Mouse (Mus musculus): Measurements from ENCODE around the gene Ccdc177. TPM values are rescaled to one million over a fixed set of nuclear protein-coding genes. Genes with fewer than 3 reads are reported as not detected.

Gene Ccdc177
- 6.2 and 7.8 TPM in 2 replicates for polyA plus RNA-seq (2016; fragmentation: Nextera tagmentation; extraction: Ambion mirVana)

GRCm38 (mm10) chr12:80760396-80760801 is at the start of gene Ccdc177:
Gene Ccdc177 (minus strand): TSS chr12:80760687.
- Histone ChIP-seq H3K9me3 (peaks cover 37% of the 10 kb centered on the region), H3K4me1 (peaks cover 24% of the 10 kb centered on the region), H3K27ac (peak within 1 kb of the TSS; percentile 99), H3K27me3 (peaks cover 16% of the 10 kb centered on the region), H3K4me3 (replicated peaks) (peak within 1 kb of the TSS; percentile 66), H3K36me3 (replicated peaks) (peaks cover 39% of the 10 kb centered on the region), H3K4me2 (peak within 1 kb of the TSS; percentile 69), H3K9ac (peak within 1 kb of the TSS; percentile 91)
- ATAC-seq (ENCODE audit: low FRiP score): peak; percentile 66
- WGBS: under 1% methylated on average over 24 of the region's 24 CpGs

DNA sequence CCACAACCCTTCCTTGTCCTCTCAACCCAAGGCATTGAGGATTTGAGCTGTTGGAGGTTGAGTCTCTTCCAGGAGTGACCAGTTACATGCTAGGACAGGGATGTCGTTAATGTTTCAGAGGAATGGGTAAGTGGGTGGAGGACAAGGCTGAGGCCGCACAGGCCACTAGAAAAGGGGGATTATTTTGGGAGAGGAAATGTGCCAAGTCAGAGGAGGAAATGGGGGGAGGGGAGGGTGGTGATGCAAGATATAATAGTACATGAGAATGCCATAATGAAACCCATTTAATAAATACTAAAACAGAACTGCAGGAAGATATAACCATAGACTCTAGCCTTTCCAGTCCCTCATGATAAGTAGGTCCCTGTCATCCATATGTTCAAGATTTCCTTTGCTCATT is 49.5 kb upstream of the Ccdc177 start:
- H3K4me2 ChIP-seq: no peak overlapping the region
- no peak overlapping the region for H3K9ac ChIP-seq
- no peaks in the 10 kb centered on the region for H3K9me3 ChIP-seq
- H3K4me3 ChIP-seq (replicated peaks): no peak overlapping the region
- no peak overlapping the region for H3K27ac ChIP-seq
- no peaks in the 10 kb centered on the region for H3K27me3 ChIP-seq
- peaks cover 23% of the 10 kb centered on the region for H3K4me1 ChIP-seq
- 76% methylated on average over 2 of the region's 2 CpGs for WGBS
- ATAC-seq (ENCODE audit: low FRiP score): no peak
- no peaks in the 10 kb centered on the region for H3K36me3 ChIP-seq (replicated peaks)

GRCm38 (mm10) chr12:80807451-80808085 is 47.1 kb upstream of the Ccdc177 start:
- Histone ChIP-seq H3K36me3 (replicated peaks) (no peaks in the 10 kb centered on the region), H3K9ac (no peak overlapping the region), H3K27ac (no peak overlapping the region), H3K9me3 (no peaks in the 10 kb centered on the region), H3K4me2 (no peak overlapping the region), H3K4me3 (replicated peaks) (no peak overlapping the region), H3K4me1 (peaks cover 29% of the 10 kb centered on the region), H3K27me3 (no peaks in the 10 kb centered on the region)
- no peak for ATAC-seq (ENCODE audit: low FRiP score)
- 36% methylated on average over 2 of the region's 2 CpGs for WGBS

- Histone ChIP-seq H3K36me3 (replicated peaks) (no peaks in the 10 kb centered on the region), H3K4me2 (no peak overlapping the region), H3K9me3 (no peaks in the 10 kb centered on the region), H3K9ac (no peak overlapping the region), H3K4me3 (replicated peaks) (no peak overlapping the region), H3K27ac (no peak overlapping the region), H3K27me3 (no peaks in the 10 kb centered on the region), H3K4me1 (peaks cover 19% of the 10 kb centered on the region)
- no peak for ATAC-seq (ENCODE audit: low FRiP score)
- WGBS: 95% methylated on average over 6 of the region's 6 CpGs
Measured at GRCm38 (mm10) chr12:80804861-80805428, 44.5 kb upstream of the Ccdc177 start.

DNA sequence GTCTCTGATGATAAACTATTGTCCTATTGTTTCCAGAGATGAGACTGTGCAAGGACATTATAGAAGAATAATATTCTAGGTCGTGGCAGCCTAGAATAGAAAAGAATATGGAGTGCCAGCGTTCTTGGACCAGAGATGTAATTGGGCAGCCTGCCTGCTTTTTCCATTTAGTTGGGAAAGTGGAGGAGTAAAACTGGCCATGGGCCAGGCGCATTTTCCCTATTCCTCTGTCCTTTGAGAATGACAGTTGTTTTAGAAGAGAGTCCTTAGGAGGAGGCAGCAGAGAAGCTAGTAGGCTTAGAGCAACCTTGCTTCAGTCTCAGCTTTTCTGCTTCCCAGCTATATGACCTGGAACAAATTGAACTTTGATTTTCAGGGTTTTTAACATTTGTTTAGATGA is 43.4 kb upstream of the Ccdc177 start:
- no peaks in the 10 kb centered on the region for H3K36me3 ChIP-seq (replicated peaks)
- no peak overlapping the region for H3K9ac ChIP-seq
- H3K4me3 ChIP-seq (replicated peaks): no peak overlapping the region
- H3K4me1 ChIP-seq: peaks cover 19% of the 10 kb centered on the region
- WGBS: 66% methylated on average over 3 of the region's 3 CpGs
- H3K4me2 ChIP-seq: no peak overlapping the region
- H3K27me3 ChIP-seq: no peaks in the 10 kb centered on the region
- H3K27ac ChIP-seq: no peak overlapping the region
- H3K9me3 ChIP-seq: no peaks in the 10 kb centered on the region
- no peak for ATAC-seq (ENCODE audit: low FRiP score)

- Histone ChIP-seq H3K27me3 (no peaks in the 10 kb centered on the region), H3K4me1 (peaks cover 14% of the 10 kb centered on the region), H3K4me3 (replicated peaks) (no peak overlapping the region), H3K9me3 (no peaks in the 10 kb centered on the region), H3K4me2 (no peak overlapping the region), H3K9ac (no peak overlapping the region), H3K36me3 (replicated peaks) (no peaks in the 10 kb centered on the region), H3K27ac (no peak overlapping the region)
- WGBS: 100% methylated on average over 1 of the region's 1 CpGs
- no peak for ATAC-seq (ENCODE audit: low FRiP score)
Measured at GRCm38 (mm10) chr12:80801443-80801842, 41.0 kb upstream of the Ccdc177 start.

- H3K4me3 ChIP-seq (replicated peaks): no peak overlapping the region
- H3K4me2 ChIP-seq: no peak overlapping the region
- H3K4me1 ChIP-seq: peaks cover 17% of the 10 kb centered on the region
- no peak overlapping the region for H3K27ac ChIP-seq
- H3K27me3 ChIP-seq: no peaks in the 10 kb centered on the region
- H3K9ac ChIP-seq: no peak overlapping the region
- no peaks in the 10 kb centered on the region for H3K9me3 ChIP-seq
- ATAC-seq (ENCODE audit: low FRiP score): no peak
- WGBS: 96% methylated on average over 3 of the region's 3 CpGs
- H3K36me3 ChIP-seq (replicated peaks): no peaks in the 10 kb centered on the region
Measured at GRCm38 (mm10) chr12:80800156-80800555, 39.7 kb upstream of the Ccdc177 start.

DNA sequence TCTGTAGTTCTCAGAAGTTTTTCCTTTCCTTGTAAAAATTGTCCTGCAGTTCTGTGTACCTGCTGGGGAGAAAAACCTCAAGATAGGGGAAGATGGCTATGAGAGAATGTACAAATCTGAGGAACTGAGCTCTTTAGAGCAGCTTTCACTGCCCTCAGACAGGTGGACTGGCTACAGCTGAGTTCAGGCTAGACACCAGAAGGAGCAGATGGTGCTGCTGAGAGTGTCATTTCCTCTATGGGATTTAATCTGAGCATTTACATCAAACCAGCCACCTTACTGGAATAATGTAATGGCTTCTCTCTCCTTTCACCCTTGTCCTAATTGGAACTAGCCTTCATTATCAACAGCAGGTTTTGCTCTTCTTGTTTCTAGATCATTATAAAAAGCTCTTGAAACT is 37.8 kb upstream of the Ccdc177 start:
- no peak for ATAC-seq (ENCODE audit: low FRiP score)
- Histone ChIP-seq H3K36me3 (replicated peaks) (no peaks in the 10 kb centered on the region), H3K4me2 (no peak overlapping the region), H3K27ac (0 out of 2 replicates have a peak overlapping the region, but pooled peaks have one; percentile 9), H3K4me3 (replicated peaks) (no peak overlapping the region), H3K27me3 (no peaks in the 10 kb centered on the region), H3K4me1 (peaks cover 12% of the 10 kb centered on the region; the same call in 1 of the 2 replicates), H3K9me3 (no peaks in the 10 kb centered on the region), H3K9ac (no peak overlapping the region)

GRCm38 (mm10) chr12:80794935-80795785 is 34.7 kb upstream of the Ccdc177 start:
- Histone ChIP-seq H3K27ac (no peak overlapping the region), H3K4me2 (no peak overlapping the region), H3K9ac (no peak overlapping the region), H3K9me3 (no peaks in the 10 kb centered on the region), H3K27me3 (no peaks in the 10 kb centered on the region), H3K4me3 (replicated peaks) (no peak overlapping the region), H3K36me3 (replicated peaks) (no peaks in the 10 kb centered on the region), H3K4me1 (peaks cover 30% of the 10 kb centered on the region)
- no peak for ATAC-seq (ENCODE audit: low FRiP score)
- WGBS: 64% methylated on average over 2 of the region's 2 CpGs

- Histone ChIP-seq H3K4me3 (replicated peaks) (no peak overlapping the region), H3K9me3 (no peaks in the 10 kb centered on the region), H3K36me3 (replicated peaks) (no peaks in the 10 kb centered on the region), H3K27me3 (no peaks in the 10 kb centered on the region), H3K9ac (no peak overlapping the region), H3K27ac (no peak overlapping the region), H3K4me1 (peaks cover 34% of the 10 kb centered on the region), H3K4me2 (no peak overlapping the region)
- ATAC-seq (ENCODE audit: low FRiP score): no peak
- 100% methylated on average over 4 of the region's 4 CpGs for WGBS
Measured at GRCm38 (mm10) chr12:80794522-80794921, 34.0 kb upstream of the Ccdc177 start.

DNA sequence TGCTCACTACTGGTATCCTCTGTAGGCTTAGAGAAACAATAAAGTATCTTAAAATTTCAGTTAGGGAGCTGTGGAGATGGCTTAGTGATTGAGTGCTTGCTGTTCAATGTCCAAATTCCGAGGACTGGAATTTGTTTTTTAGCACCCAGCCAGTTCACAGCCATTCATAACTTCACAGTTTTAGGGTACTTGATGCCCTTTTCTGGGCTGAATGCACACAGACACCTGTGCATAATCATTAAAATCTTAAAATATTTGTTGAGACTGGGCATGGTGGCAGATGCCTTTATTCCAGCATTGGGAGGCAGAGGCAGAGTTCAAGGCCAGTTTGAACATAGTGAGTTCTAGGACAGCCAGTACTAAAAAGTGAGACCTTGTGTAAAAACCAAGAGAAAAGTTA is 33.0 kb upstream of the Ccdc177 start:
- H3K36me3 ChIP-seq (replicated peaks): no peaks in the 10 kb centered on the region
- no peaks in the 10 kb centered on the region for H3K9me3 ChIP-seq
- WGBS: 92% methylated on average over 1 of the region's 1 CpGs
- ATAC-seq (ENCODE audit: low FRiP score): no peak
- H3K4me2 ChIP-seq: no peak overlapping the region
- peaks cover 33% of the 10 kb centered on the region for H3K4me1 ChIP-seq
- H3K27me3 ChIP-seq: no peaks in the 10 kb centered on the region
- no peak overlapping the region for H3K27ac ChIP-seq
- no peak overlapping the region for H3K4me3 ChIP-seq (replicated peaks)
- no peak overlapping the region for H3K9ac ChIP-seq

DNA sequence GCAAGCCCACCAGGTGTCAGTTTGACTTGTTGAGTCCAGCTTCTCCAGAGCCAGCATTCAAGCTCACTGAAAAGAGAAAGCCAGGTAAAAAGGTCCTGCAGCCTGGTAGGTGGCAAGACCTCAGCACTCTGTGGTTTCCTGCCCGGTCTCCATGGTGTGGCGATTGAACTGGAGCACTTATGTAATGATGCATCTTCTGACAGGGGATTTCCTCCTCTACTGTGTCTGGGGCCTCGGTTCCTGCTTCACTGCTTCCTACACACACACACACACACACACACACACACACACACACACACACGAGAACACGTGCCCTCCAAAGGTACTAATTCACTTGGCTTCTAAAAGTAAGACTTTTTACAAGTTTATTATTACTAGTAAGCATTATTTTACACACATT is 32.4 kb upstream of the Ccdc177 start:
- H3K27me3 ChIP-seq: no peaks in the 10 kb centered on the region
- ATAC-seq (ENCODE audit: low FRiP score): no peak
- H3K4me1 ChIP-seq: peaks cover 27% of the 10 kb centered on the region
- H3K36me3 ChIP-seq (replicated peaks): no peaks in the 10 kb centered on the region
- 85% methylated on average over 5 of the region's 5 CpGs for WGBS
- no peak overlapping the region for H3K27ac ChIP-seq
- H3K4me2 ChIP-seq: no peak overlapping the region
- no peak overlapping the region for H3K9ac ChIP-seq
- H3K4me3 ChIP-seq (replicated peaks): no peak overlapping the region
- H3K9me3 ChIP-seq: no peaks in the 10 kb centered on the region
